Mouse (Mus musculus): ENCODE measurements around the gene Tex13c2. TPM values are rescaled to one million over a fixed set of nuclear protein-coding genes. Genes with fewer than 3 reads are reported as not detected.

The Tex13c2 gene
- not detected for total RNA-seq (2023)

DNA sequence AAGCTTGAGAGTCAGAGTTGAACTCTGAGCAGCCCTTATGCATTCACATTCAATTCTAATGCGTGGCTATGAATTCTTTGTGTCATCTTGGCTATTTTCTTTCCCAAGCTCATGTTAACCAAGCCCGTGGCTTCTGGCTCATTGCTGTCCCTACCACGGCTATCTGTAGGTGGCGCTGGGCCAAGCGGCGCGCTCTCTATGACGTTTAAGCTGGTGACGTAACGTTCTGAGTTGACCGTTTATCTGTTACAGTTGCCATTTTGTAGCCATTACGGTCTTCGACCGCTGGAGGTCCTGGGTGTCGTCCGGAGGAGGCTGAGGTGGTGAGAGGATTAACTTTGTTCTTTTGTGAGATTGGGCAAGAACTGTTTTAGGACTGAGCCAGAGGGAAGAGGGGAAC lies at the start of gene Tex13c2:
Gene Tex13c2, plus strand, starts transcription at position 246 of the 400 bp plus-strand sequence.

GRCm38 (mm10) chrX:42502291-42503043 lies 13.0 kb downstream of the Tex13c2 start, which contains the start of gene Sh2d1a:
Gene Sh2d1a, plus strand, starts transcription at chrX:42502453.

Other genes with a start within 250 kb of the Tex13c2 start
- 28.7 TPM for gene Sh2d1a, start 12.8 kb downstream of the Tex13c2 start, total RNA-seq (2023)